Mouse (Mus musculus) left cerebral cortex, adult 8-10 months (tissue): ENCODE results near the gene Gm20773. TPM values are rescaled to one million over a fixed set of nuclear protein-coding genes. Genes with fewer than 3 reads are reported as not detected.
"Not testable (repeated sequence)": the region's sequence is repeated elsewhere in the genome, so short reads cannot be mapped to it uniquely, and the experiment has no call there.

Experiments
- DNase-seq, 2 experiments: peaks; one replicate each; pipeline ENCODE4 v3.0.0; 2022; ENCODE audit warnings: low spot score in 2 of 2
- total RNA-seq, 4 experiments: library from RNA; stranded (reverse); gene quantifications; 2 replicates each; pipeline ENCODE4 v1.2.4; 2022

The Gm20773 gene
- not detected for total RNA-seq

DNA sequence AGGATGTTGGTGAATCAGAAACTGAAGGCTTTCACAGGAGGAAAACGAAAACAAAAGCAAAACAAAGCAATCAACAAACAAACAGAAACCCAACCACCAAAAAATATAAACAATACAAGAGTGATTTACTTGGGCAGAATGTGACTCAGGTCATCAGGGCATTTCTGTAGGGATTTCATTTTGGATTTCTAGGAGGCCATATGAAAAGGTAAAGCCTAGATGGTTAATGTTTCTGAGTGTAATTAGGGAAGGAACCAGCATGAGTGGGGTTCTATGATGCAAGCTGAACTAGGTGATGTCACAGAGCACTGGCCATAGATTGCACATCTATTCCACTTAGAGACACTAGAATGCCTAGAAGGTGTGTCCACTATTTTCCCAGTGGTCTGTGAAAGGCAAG is at the start of gene Gm20773:
Gene Gm20773, plus strand, starts transcription at position 301 of the 400 bp plus-strand sequence.
- DNase-seq: not testable (repeated sequence)

DNA sequence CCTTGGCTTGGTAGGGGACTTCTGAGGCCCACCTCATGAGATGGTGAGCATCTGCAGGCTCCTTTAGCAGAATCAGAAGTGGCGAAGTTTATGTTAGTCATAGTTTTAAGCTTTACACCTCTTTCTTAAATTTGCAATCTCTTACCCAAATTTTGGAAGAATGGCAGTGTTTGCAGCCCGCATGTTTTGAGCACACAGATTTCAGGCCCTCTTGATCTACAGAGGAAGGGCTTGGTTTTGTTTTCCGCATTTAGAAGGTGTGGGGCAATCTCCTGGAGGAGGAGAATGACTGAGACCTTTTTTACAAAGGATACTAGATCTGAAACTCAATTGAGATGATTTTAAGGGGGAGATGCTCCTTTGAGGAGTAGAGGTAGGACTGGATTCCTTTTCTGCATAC is 28.3 kb upstream of the Gm20773 start, which contains the start of gene Gm21866:
Gene Gm21866, minus strand, starts transcription at position 101 of the 400 bp plus-strand sequence.
- not testable (repeated sequence) for DNase-seq

Other genes starting within 250 kb of the Gm20773 start
- not detected for gene Gm21440, start 241.6 kb upstream of the Gm20773 start, total RNA-seq
- not detected for gene Gm21454, start 241.6 kb upstream of the Gm20773 start, total RNA-seq
- not detected for gene Gm21725, start 145.0 kb upstream of the Gm20773 start, total RNA-seq
- gene Gm21866, start 28.4 kb upstream of the Gm20773 start, total RNA-seq: not detected